Mouse (Mus musculus): Measurements from ENCODE around the gene Rapsn. TPM values are rescaled to one million over a fixed set of nuclear protein-coding genes. Genes with fewer than 3 reads are reported as not detected.

Rapsn gene
- total RNA-seq, 1 experiment, result 1.1 TPM

DNA sequence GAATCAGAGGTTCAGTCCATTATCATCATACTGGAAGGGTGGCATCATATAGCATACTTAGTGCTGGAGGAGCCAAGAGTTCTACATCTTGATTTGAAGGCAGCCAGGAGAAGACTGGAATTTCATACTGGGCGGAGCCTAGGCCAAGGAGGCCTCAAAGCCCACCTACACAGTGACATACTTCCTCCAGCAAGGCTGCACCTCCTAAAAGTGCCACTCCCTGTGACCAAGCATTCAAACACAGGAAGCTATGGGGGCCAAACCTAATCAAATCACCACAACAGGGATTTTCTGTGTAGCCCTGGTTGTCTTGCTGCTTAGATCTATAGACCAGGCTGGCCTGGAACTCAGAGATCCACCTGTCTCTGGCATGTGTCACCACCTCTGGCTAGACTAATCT is 11.5 kb upstream of the Rapsn start:
- H3K27ac ChIP-seq (ENCODE audit: insufficient read depth, low read depth, low read length, poor library complexity, severe bottlenecking), result no peak overlapping the region; the same call in 1 of the 2 replicates
- H3K9ac ChIP-seq (ENCODE audit: insufficient read depth, low read depth, low read length, poor library complexity, severe bottlenecking), result no peak overlapping the region
- H3K4me1 ChIP-seq (ENCODE audit: control insufficient read depth in 2 of 2, insufficient read depth in 2 of 2, low read length in 2 of 2, poor library complexity in 1 of 2), result peaks cover 3 to 4% of the 10 kb centered on the region in 2 experiments; a peak in 3 of 4 replicates
- in situ Hi-C loops (cut with MboI; ENCODE audit: low sequenced_read_pairs in 2 of 2, unreplicated experiment in 2 of 2), result no loop called here
- H3K4me3 ChIP-seq (ENCODE audit: insufficient read depth in 1 of 2, low read depth in 1 of 2, low read length in 2 of 2, poor library complexity in 1 of 2, severe bottlenecking in 1 of 2), result no peak overlapping the region
- TF ChIP-seq ZNF384 (IDR thresholded peaks at IDR 0.05; ENCODE audit: low read depth, low read length) (no peak), CHD2 (IDR thresholded peaks at IDR 0.05; ENCODE audit: low read depth, low read length) (no peak), MAFK (IDR thresholded peaks at IDR 0.05; ENCODE audit: insufficient read depth, low read depth, low read length) (no peak), HCFC1 (IDR thresholded peaks at IDR 0.05; ENCODE audit: borderline replicate concordance, insufficient read depth, low read length) (no peak), ZC3H11A (IDR thresholded peaks at IDR 0.05; ENCODE audit: borderline replicate concordance, low read depth, low read length) (no peak)
- peaks cover 5% of the 10 kb centered on the region; the same call in 1 of the 2 replicates for H3K36me3 ChIP-seq (ENCODE audit: control insufficient read depth, insufficient read depth, low read length, poor library complexity, severe bottlenecking)
- DNase-seq (ENCODE audit: low read depth, low spot score), result no peak
- no peaks in the 10 kb centered on the region for H3K9me3 ChIP-seq (ENCODE audit: control insufficient read depth, insufficient read depth, low read depth, low read length)

DNA sequence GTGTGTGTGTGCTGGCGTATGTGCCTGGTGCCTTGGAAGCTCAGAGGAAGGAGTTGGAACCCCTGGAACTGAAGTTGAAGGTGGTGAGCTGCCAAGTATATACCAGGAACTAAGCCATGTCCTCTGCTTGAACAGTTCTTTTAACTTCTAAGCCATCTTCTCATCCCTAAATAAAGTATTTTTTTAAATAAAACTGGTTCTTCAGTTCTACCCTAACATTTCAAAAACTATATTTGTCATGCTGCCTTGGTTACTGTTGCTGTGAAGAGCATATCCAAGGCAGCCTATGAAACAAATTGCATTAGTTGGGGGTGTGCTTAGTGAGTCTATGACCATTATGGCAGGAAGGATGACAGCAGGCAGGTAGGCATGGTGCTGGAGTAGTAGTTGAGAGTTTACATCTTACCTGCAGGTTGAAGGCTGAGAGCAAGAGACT is 10.3 kb upstream of the Rapsn start:
- Histone ChIP-seq H3K27ac (ENCODE audit: insufficient read depth, low read depth, low read length, poor library complexity, severe bottlenecking) (no peak overlapping the region), H3K4me3 (ENCODE audit: insufficient read depth in 1 of 2, low read depth in 1 of 2, low read length in 2 of 2, poor library complexity in 1 of 2, severe bottlenecking in 1 of 2) (no peak overlapping the region), H3K9ac (ENCODE audit: insufficient read depth, low read depth, low read length, poor library complexity, severe bottlenecking) (no peak overlapping the region), H3K9me3 (ENCODE audit: control insufficient read depth, insufficient read depth, low read depth, low read length) (no peaks in the 10 kb centered on the region), H3K36me3 (ENCODE audit: control insufficient read depth, insufficient read depth, low read length, poor library complexity, severe bottlenecking) (0 out of 2 replicates have a peak, but pooled peaks cover 2% of the 10 kb centered on the region), H3K4me1 (ENCODE audit: control insufficient read depth in 2 of 2, insufficient read depth in 2 of 2, low read length in 2 of 2, poor library complexity in 1 of 2) (peaks cover 3 to 4% of the 10 kb centered on the region in 2 experiments; a peak in 3 of 4 replicates)
- in situ Hi-C loops (cut with MboI; ENCODE audit: low sequenced_read_pairs in 2 of 2, unreplicated experiment in 2 of 2), result no loop called here
- TF ChIP-seq ZC3H11A (IDR thresholded peaks at IDR 0.05; ENCODE audit: borderline replicate concordance, low read depth, low read length) (no peak), MAFK (IDR thresholded peaks at IDR 0.05; ENCODE audit: insufficient read depth, low read depth, low read length) (no peak), HCFC1 (IDR thresholded peaks at IDR 0.05; ENCODE audit: borderline replicate concordance, insufficient read depth, low read length) (no peak), ZNF384 (IDR thresholded peaks at IDR 0.05; ENCODE audit: low read depth, low read length) (no peak), CHD2 (IDR thresholded peaks at IDR 0.05; ENCODE audit: low read depth, low read length) (no peak)
- no peak for DNase-seq (ENCODE audit: low read depth, low spot score)

DNA sequence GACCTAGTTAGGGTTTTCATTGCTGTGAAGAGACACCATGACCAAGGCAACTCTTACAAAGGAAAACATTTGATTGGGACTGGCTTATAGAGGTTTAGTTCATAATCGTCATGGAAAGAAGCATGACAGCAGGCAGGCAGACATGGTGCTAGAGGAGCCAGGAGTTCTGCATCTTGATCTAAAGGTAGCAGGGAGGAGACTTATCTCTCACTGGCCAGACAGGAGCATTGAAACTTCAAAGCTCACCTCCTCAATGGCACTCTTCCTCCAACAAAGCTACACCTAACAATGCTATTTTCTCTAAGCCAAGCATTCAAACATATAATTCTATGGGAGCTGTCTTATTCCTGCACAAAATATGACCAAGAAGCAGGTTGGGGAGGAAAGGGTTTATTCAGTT is 8.9 kb upstream of the Rapsn start:
- Histone ChIP-seq H3K36me3 (ENCODE audit: control insufficient read depth, insufficient read depth, low read length, poor library complexity, severe bottlenecking) (no peaks in the 10 kb centered on the region), H3K9me3 (ENCODE audit: control insufficient read depth, insufficient read depth, low read depth, low read length) (no peaks in the 10 kb centered on the region), H3K27ac (ENCODE audit: insufficient read depth, low read depth, low read length, poor library complexity, severe bottlenecking) (no peak overlapping the region), H3K4me1 (ENCODE audit: control insufficient read depth in 2 of 2, insufficient read depth in 2 of 2, low read length in 2 of 2, poor library complexity in 1 of 2) (peaks cover 3 to 4% of the 10 kb centered on the region in 2 experiments; a peak in 3 of 4 replicates), H3K4me3 (ENCODE audit: insufficient read depth in 1 of 2, low read depth in 1 of 2, low read length in 2 of 2, poor library complexity in 1 of 2, severe bottlenecking in 1 of 2) (no peak overlapping the region), H3K9ac (ENCODE audit: insufficient read depth, low read depth, low read length, poor library complexity, severe bottlenecking) (no peak overlapping the region)
- in situ Hi-C loops (cut with MboI; ENCODE audit: low sequenced_read_pairs in 2 of 2, unreplicated experiment in 2 of 2), result no loop called here
- DNase-seq (ENCODE audit: low read depth, low spot score), result no peak
- TF ChIP-seq ZNF384 (IDR thresholded peaks at IDR 0.05; ENCODE audit: low read depth, low read length) (no peak), CHD2 (IDR thresholded peaks at IDR 0.05; ENCODE audit: low read depth, low read length) (no peak), ZC3H11A (IDR thresholded peaks at IDR 0.05; ENCODE audit: borderline replicate concordance, low read depth, low read length) (no peak), MAFK (IDR thresholded peaks at IDR 0.05; ENCODE audit: insufficient read depth, low read depth, low read length) (no peak), HCFC1 (IDR thresholded peaks at IDR 0.05; ENCODE audit: borderline replicate concordance, insufficient read depth, low read length) (no peak)

DNA sequence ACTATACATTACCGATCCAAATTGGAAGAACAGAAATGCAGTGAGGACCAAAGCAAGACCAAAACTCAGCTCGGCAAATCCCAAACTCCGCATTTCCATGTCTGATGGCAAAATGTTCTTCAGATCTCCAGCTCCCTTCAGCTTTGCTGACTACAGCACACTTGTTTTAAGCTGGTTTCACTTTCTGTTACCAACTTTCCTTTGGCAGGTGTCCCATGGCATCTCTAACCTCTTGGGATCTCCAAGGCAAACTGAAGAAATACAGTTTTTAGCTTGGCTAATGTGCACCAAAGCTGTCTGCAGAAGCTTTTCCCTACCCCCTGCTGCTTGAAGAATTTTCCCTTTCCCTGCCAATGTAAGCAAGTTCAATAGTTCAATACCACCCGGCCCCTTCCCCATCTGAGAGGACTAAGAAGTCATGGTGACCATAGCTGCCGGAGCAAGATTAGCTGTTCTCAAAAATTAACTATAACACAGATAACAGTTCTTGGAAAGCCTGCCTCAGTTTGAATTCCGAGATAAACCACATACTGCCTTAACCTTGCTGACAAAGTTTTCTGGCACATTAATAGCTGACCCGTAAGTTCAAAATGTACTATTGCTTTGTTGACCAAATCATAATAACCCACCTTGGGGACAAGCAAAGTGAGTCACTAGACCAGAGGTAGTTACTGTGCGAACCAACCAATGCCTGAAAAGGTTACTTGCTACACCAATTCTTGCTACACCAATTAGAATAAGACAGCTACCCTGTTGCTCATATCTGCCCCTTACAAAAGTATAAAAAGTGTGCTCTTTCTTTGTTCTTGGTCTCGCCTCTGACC is 7.8 kb upstream of the Rapsn start:
- H3K4me3 ChIP-seq (ENCODE audit: insufficient read depth in 1 of 2, low read depth in 1 of 2, low read length in 2 of 2, poor library complexity in 1 of 2, severe bottlenecking in 1 of 2), result no peak overlapping the region
- peaks cover 3 to 4% of the 10 kb centered on the region in 2 experiments; a peak in 3 of 4 replicates for H3K4me1 ChIP-seq (ENCODE audit: control insufficient read depth in 2 of 2, insufficient read depth in 2 of 2, low read length in 2 of 2, poor library complexity in 1 of 2)
- in situ Hi-C loops (cut with MboI; ENCODE audit: low sequenced_read_pairs in 2 of 2, unreplicated experiment in 2 of 2), result no loop called here
- H3K27ac ChIP-seq (ENCODE audit: insufficient read depth, low read depth, low read length, poor library complexity, severe bottlenecking), result no peak overlapping the region
- DNase-seq (ENCODE audit: low read depth, low spot score), result no peak
- H3K9ac ChIP-seq (ENCODE audit: insufficient read depth, low read depth, low read length, poor library complexity, severe bottlenecking), result no peak overlapping the region
- TF ChIP-seq ZNF384 (IDR thresholded peaks at IDR 0.05; ENCODE audit: low read depth, low read length), result no peak
- no peak for TF ChIP-seq MAFK (IDR thresholded peaks at IDR 0.05; ENCODE audit: insufficient read depth, low read depth, low read length)
- no peak for TF ChIP-seq HCFC1 (IDR thresholded peaks at IDR 0.05; ENCODE audit: borderline replicate concordance, insufficient read depth, low read length)
- no peak for TF ChIP-seq ZC3H11A (IDR thresholded peaks at IDR 0.05; ENCODE audit: borderline replicate concordance, low read depth, low read length)
- no peaks in the 10 kb centered on the region for H3K36me3 ChIP-seq (ENCODE audit: control insufficient read depth, insufficient read depth, low read length, poor library complexity, severe bottlenecking)
- no peaks in the 10 kb centered on the region for H3K9me3 ChIP-seq (ENCODE audit: control insufficient read depth, insufficient read depth, low read depth, low read length)
